Mouse (Mus musculus) kidney, adult 2 months (tissue): ENCODE measurements at regions not wholly inside any gene's neighbourhood (a gene's known extent, or its start where the extent isn't known, plus 50 kb on each side); places are given as distances from the start of the nearest gene placed in this dataset.

Experiments used
- DNase-seq: peaks from one replicate; pipeline ENCODE4 v3.0.0; 2021
- H3K27ac ChIP-seq: fragments of 200-500 bp; 2 replicates; pipeline ENCODE4 v1.5.1; 2012; ENCODE audit warnings: low read depth, low read length, control low read depth, inconsistent platforms; ENCODE audit not compliant: insufficient read depth
- H3K27me3 ChIP-seq: fragments of 200-500 bp; replicated peaks from 2 replicates; pipeline ENCODE4 v1.6.1; 2012; ENCODE audit warnings: mild to moderate bottlenecking, moderate library complexity, low read length, inconsistent platforms; ENCODE audit not compliant: control insufficient read depth, insufficient read depth
- H3K36me3 ChIP-seq: fragments of 200-500 bp; 2 replicates; pipeline ENCODE4 v1.6.1; 2012; ENCODE audit warnings: mild to moderate bottlenecking, moderate library complexity, low read length, inconsistent platforms; ENCODE audit not compliant: control insufficient read depth, insufficient read depth
- H3K4me1 ChIP-seq: fragments of 200-500 bp; 2 replicates; pipeline ENCODE4 v1.6.1; 2011; ENCODE audit warnings: low read length; ENCODE audit not compliant: control insufficient read depth, insufficient read depth
- H3K4me3 ChIP-seq: fragments of 200-500 bp; 2 replicates; pipeline ENCODE4 v1.5.1; 2011; ENCODE audit warnings: mild to moderate bottlenecking, low read depth, low read length, control low read depth; ENCODE audit not compliant: insufficient read depth
- CTCF ChIP-seq: fragments of 200-500 bp; conservative IDR thresholded peaks from 2 replicates; pipeline ENCODE4 v1.5.1; 2011; ENCODE audit warnings: low read depth, mild to moderate bottlenecking, control low read depth, low read length, moderate library complexity, mixed read lengths; ENCODE audit not compliant: insufficient read depth, insufficient read length
- POLR2A ChIP-seq: fragments of 200-500 bp; IDR thresholded peaks from one replicate; pipeline ENCODE4 v1.6.1; 2011; ENCODE audit warnings: low read depth, low read length, control low read depth
- WGBS: fragments of 180-500 bp; shearing (Covaris S2); methylation state at CpG from one replicate; pipeline ENCODE4 v1.1.7; 2018; 5-methylcytosine and 5-hydroxymethylcytosine counted together

GRCm38 (mm10) chr1:193664569-193664968 lies 294.5 kb upstream of the Camk1g start:
- H3K4me3 ChIP-seq, result no peak overlapping the region
- H3K27ac ChIP-seq, result no peak overlapping the region
- no peaks in the 10 kb centered on the region for H3K36me3 ChIP-seq
- no peak for DNase-seq
- no peak for TF ChIP-seq POLR2A
- no peak for TF ChIP-seq CTCF
- no peaks in the 10 kb centered on the region for H3K27me3 ChIP-seq
- 87% methylated on average over 2 of the region's 2 CpGs for WGBS
- H3K4me1 ChIP-seq, result no peaks in the 10 kb centered on the region

GRCm38 (mm10) chr1:193663587-193663986 lies 293.5 kb upstream of the Camk1g start:
- DNase-seq, result no peak
- Histone ChIP-seq H3K4me1 (no peaks in the 10 kb centered on the region), H3K27ac (no peak overlapping the region), H3K4me3 (no peak overlapping the region), H3K27me3 (no peaks in the 10 kb centered on the region), H3K36me3 (no peaks in the 10 kb centered on the region)
- 85% methylated on average over 3 of the region's 3 CpGs for WGBS
- TF ChIP-seq CTCF, result no peak
- TF ChIP-seq POLR2A, result no peak

GRCm38 (mm10) chr1:193662166-193662890 lies 292.2 kb upstream of the Camk1g start:
- TF ChIP-seq CTCF (no peak), POLR2A (no peak)
- Histone ChIP-seq H3K4me1 (no peaks in the 10 kb centered on the region), H3K27ac (no peak overlapping the region), H3K27me3 (no peaks in the 10 kb centered on the region), H3K4me3 (no peak overlapping the region), H3K36me3 (no peaks in the 10 kb centered on the region)
- 72% methylated on average over 3 of the region's 3 CpGs for WGBS
- DNase-seq, result no peak

- Histone ChIP-seq H3K27ac (no peak overlapping the region), H3K27me3 (no peaks in the 10 kb centered on the region), H3K4me3 (no peak overlapping the region), H3K4me1 (no peaks in the 10 kb centered on the region), H3K36me3 (no peaks in the 10 kb centered on the region)
- DNase-seq, result no peak
- 73% methylated on average over 4 of the region's 4 CpGs for WGBS
- TF ChIP-seq POLR2A, result no peak
- TF ChIP-seq CTCF, result no peak
Measured at GRCm38 (mm10) chr1:193661377-193661776, 291.3 kb upstream of the Camk1g start.

- no peak overlapping the region for H3K4me3 ChIP-seq
- H3K27me3 ChIP-seq, result no peaks in the 10 kb centered on the region
- no peaks in the 10 kb centered on the region for H3K36me3 ChIP-seq
- H3K27ac ChIP-seq, result no peak overlapping the region
- H3K4me1 ChIP-seq, result no peaks in the 10 kb centered on the region
- 70% methylated on average over 14 of the region's 14 CpGs for WGBS
- no peak for DNase-seq
- TF ChIP-seq POLR2A, result no peak
- TF ChIP-seq CTCF, result no peak
Measured at GRCm38 (mm10) chr1:193655076-193655677, 285.1 kb upstream of the Camk1g start.

- DNase-seq, result no peak
- H3K36me3 ChIP-seq, result no peaks in the 10 kb centered on the region
- no peak overlapping the region for H3K27ac ChIP-seq
- no peaks in the 10 kb centered on the region for H3K27me3 ChIP-seq
- no peak overlapping the region for H3K4me3 ChIP-seq
- no peaks in the 10 kb centered on the region for H3K4me1 ChIP-seq
- TF ChIP-seq CTCF (no peak), POLR2A (no peak)
Measured at GRCm38 (mm10) chr1:193650275-193650674, 280.2 kb upstream of the Camk1g start.

- no peak for TF ChIP-seq CTCF
- no peak for TF ChIP-seq POLR2A
- WGBS, result 93% methylated on average over 1 of the region's 1 CpGs
- no peak for DNase-seq
- Histone ChIP-seq H3K4me3 (no peak overlapping the region), H3K27me3 (no peaks in the 10 kb centered on the region), H3K4me1 (no peaks in the 10 kb centered on the region), H3K27ac (no peak overlapping the region), H3K36me3 (no peaks in the 10 kb centered on the region)
Measured at GRCm38 (mm10) chr1:193649400-193649799, 279.3 kb upstream of the Camk1g start.
